Mouse (Mus musculus) retina, embryonic 14.5 days (tissue): ENCODE measurements around the gene Kcnj15.
A peak's percentile ranks its signal among the peaks of the same experiment; 100 is the strongest.

Experiments
- DNase-seq: peaks from one replicate; pipeline ENCODE4 v3.0.0-alpha.2; 2015; ENCODE audit warnings: low spot score

The Kcnj15 gene

DNA sequence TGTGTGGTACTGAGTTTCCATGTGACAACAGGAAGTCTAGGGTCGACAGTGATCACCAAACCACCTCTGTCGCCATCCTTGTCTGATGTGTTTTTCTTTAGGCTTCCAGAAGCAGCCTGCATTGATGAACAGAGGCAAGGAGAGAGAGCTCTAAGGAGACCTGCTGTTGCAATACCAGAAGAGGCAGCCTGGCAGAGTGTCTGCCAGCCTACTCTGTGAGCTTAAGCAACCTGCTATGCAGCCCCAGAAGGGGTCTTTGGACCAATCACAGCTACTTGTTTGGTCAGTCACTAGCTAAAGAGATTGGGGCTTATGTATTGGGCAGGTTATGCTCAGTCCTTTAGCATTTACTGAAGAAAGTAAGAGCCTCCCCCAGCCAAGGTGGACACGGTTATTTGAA, 11.9 kb upstream of the Kcnj15 start:
- DNase-seq: no peak

DNA sequence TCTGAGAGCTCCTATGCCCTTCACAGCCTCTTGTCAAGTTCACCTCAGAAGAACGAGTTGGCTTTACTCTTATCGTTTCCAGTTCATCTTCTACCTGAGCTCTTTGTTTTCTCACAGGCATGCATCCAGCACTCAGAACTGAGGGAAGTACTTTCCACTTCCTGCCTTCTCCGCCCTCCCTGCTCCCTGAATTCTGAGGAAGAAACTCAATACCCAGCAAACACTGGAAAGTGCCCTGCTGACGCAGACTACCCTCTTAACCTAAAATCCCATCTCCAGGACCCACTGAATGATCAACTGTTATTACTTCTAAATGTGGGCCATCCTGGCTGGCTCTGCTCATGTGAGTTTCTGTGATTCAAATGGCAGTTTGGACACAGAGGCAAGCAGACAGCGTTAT, 8.7 kb upstream of the Kcnj15 start:
- no peak for DNase-seq

- DNase-seq: no peak
Measured at GRCm38 (mm10) chr16:95256648-95257047, 710 bp upstream of the Kcnj15 start.

DNA sequence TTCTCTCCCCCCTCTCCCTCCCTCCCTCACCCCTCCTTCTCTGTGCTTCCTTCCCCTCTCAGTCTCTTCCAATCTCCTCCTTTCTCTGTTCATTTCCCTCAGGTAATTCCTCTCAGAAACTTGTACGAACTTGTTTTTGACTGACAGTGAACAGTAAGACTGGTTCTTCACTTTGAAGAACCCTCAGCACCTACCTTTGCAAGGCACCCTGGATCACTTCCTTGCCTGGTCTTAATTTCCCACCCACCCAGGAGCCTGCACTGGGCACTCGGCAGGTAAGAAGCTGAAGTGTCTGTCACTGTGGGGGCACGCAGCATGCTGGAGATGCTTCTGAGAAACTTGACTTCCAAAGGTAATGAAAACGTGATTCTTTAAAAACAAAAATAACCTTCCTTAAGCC, 742 bp downstream of the Kcnj15 start:
- DNase-seq: no peak

- no peak for DNase-seq
Measured at GRCm38 (mm10) chr16:95259505-95259904, 2.1 kb downstream of the Kcnj15 start.

- no peak for DNase-seq
Measured at GRCm38 (mm10) chr16:95260693-95261092, 3.3 kb downstream of the Kcnj15 start.

DNA sequence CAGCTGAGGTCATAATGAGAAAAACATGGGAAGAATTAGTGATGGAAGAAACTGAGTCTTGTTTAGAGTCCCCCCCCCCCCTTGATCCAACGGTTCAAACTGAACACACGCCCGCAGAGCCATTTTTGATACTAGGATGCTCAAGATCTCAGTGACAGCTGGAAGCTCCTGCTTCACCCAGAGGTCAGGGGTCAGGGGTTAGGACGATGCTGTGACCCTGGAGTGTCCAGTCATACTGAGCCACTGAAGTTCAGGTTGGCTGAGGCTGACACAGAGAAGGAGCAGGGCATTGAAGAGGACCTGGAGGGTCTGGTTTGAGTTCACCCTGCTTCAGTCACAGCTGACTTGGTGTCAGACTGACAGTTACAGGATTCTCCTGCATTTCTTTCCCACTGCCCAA, 4.4 kb downstream of the Kcnj15 start:
- DNase-seq: no peak

- DNase-seq: no peak
Measured at GRCm38 (mm10) chr16:95262706-95263363, 5.5 kb downstream of the Kcnj15 start.

GRCm38 (mm10) chr16:95264324-95264723, 7.0 kb downstream of the Kcnj15 start:
- DNase-seq: no peak

GRCm38 (mm10) chr16:95267481-95268183, 10.3 kb downstream of the Kcnj15 start:
- no peak for DNase-seq

GRCm38 (mm10) chr16:95269610-95270009, 12.3 kb downstream of the Kcnj15 start:
- DNase-seq: no peak

GRCm38 (mm10) chr16:95273101-95273500, 15.7 kb downstream of the Kcnj15 start:
- DNase-seq: no peak

DNA sequence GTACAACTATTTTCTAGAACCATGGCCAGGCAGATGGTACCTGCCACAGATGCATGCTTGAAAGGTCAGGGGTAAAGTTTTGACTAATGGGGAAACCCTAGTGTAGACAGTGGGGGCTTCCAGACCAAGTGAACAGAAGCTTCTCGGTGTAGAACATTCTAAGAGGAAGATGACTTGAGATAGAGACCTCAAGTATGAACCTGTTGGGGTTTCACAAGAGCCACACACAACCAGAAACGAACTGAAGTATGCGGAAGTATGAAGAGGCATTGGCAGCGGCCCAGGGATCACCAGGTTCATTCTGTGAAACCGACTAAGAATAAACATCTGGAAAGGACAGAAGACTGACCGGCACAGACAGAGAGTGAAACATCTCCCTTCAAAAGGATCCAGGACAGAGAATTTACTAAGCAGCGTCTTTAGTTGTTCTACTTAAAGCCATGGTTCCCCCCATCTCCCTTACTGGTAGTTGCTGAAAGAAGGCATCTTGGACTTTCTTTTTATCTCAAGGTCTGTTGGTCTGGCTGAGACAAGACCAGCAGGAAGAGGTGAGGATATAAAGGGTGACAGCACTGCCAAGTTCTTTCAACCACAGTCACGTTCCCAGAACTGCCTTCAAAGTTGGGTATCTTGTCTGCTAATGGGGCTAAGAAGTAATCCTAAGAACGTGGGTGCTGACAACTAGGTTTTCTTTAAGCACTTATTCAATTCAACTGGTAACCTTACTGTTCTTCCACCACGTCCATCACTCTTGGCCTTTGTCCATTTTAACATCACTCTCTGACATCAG, 18.6 kb downstream of the Kcnj15 start:
- no peak for DNase-seq

- DNase-seq: no peak
Measured at GRCm38 (mm10) chr16:95279015-95279414, 21.7 kb downstream of the Kcnj15 start.

DNA sequence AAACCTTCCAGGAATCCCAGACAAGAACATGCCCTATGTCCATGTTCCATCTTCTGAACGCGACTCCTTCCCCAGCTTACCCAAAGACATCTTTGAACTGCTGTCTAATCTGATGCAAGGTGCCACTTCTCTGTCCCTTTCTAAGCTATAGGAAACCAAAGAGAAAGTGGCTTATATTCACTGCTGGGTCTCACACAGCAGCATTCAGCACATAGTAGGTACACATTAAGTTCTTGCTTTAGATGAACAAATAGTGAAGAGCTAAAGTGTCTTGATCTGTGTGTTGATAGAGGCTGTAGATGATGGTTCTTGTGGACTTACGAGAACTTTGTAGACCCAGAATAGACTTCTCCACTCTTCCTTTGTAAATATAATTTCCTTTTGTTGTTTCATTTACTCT, 23.0 kb downstream of the Kcnj15 start:
- DNase-seq: no peak

DNA sequence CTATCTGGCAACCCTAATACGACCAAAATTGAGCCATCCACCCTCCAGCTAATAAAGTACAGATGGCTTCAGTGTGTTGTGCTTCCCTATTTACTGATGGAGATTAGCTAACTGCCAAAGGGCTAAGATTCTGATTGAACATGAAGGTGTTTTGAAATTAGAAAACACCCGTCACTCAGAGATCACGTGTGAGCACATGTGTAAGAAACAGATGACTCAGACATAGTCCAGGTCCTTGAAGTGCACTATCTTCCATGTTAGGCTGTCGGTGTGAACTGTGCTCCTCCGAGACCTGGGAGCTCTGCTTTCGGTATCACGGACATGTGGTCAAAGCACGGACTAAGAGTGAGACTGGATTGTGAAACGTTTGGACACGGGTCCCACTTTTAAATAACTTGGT, 26.0 kb downstream of the Kcnj15 start:
- no peak for DNase-seq

GRCm38 (mm10) chr16:95284085-95284727, 26.8 kb downstream of the Kcnj15 start:
- no peak for DNase-seq

DNA sequence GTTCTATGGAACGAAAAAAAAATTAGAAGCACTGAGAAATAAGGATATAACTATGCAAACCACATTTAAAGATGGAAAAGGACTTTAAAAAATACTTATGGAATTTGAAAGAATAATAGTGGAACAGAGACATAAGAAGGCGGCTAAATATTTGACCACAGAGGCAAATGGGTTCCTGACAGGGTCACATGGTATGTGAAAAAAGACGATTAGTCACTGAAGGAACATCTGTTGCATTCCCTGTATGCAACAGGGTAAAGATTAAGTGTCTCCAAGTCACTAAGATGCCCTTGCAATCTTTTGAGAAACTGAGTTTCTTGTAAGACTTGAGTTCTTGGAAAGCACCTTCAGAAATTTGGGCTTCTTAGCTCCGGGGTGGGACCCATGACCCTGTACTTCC, 27.7 kb downstream of the Kcnj15 start:
- DNase-seq: no peak

DNA sequence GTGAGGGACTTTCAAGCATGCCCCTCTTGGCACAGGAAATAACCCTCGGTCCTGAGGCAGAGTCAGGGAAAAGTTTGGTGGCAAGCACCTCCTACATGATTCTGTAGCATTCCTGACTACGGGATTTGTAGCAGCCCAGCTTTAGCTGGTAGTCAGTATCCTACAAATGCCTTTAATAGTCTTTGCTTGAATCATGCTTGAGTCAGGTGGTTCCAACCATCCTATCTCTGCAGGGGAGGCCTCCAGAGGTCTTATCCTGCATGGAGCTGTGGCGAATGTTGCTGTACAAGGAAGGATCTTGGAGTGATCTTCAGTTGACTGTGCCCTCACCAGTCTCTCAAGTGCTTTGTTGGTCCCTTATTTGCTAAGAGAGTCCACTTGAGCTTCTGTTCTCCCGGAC, 28.4 kb downstream of the Kcnj15 start:
- no peak for DNase-seq

- DNase-seq: peak; percentile 11
Measured at GRCm38 (mm10) chr16:95287656-95288055, 30.3 kb downstream of the Kcnj15 start.

DNA sequence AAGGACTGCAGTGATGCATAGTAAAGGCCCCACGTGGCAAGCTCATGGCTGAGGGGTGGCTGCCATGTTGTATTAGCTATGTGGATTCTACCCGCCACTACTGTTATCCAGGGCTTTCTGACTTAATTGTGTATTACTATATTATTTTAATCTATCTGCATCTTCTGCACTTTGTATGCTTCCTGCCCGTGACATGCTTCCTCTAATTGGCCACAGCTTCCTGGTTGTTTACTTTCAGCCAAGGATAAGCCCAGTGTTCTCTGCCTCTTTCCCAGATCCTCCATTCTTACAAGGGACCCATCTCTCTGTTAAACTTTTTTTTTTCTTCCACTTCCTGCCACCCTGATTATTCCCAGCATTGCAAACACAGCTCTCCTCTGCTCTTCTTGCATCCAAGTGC, 32.0 kb downstream of the Kcnj15 start:
- DNase-seq: no peak

GRCm38 (mm10) chr16:95291450-95292101, 34.2 kb downstream of the Kcnj15 start:
- no peak for DNase-seq
